In the genomic region with DNA sequence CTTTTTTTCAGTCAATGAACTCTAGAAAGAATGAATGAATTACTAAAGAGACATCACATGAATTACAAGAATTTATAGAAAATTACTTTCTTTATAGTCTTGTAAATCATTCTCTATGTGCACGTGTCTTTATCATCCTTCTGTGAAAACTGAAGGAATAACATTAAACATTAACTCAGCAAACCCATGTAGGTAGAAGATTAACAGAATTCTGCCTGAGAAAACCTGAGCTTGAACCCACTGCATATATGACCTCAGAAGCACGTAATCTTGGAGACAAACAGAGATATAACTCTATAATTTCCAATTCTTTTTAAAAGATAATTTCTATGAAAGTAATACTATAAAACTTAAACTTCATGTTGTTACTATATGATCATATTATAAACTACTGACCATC, we compare ENCODE assay signal across 15 mouse cellular contexts.
"Had no signal": no experiment of that assay in that cellular context is flagged by ENCODE, and none has a peak within 500 bp of the region (broad histone marks: within the 10 kb centered on the region; RNA-seq: fewer than 3 reads in every experiment).

No protein-coding gene starts in this region.

- DNase-seq: lung, adult 2 months; lung, postnatal 36 days; midbrain, embryonic 14.5 days; right cerebral cortex, adult 18-20 months; right cerebral cortex, postnatal 25 days; thymus, adult 18-20 months; thymus, postnatal 14 days had no signal

- H3K9me3 ChIP-seq: hindbrain, embryonic 15.5 days; limb, embryonic 10.5 days; midbrain, embryonic 10.5 days; neural tube, embryonic 15.5 days had no signal

- H3K4me3 ChIP-seq: hindbrain, embryonic 15.5 days; left cerebral cortex, adult 2 months; limb, embryonic 10.5 days; midbrain, embryonic 10.5 days; myocyte; neural tube, embryonic 15.5 days had no signal

- H3K27ac ChIP-seq: hindbrain, embryonic 15.5 days; left cerebral cortex, adult 2 months; limb, embryonic 10.5 days; liver, embryonic 14.5 days; midbrain, embryonic 10.5 days; neural tube, embryonic 15.5 days; stomach, postnatal 0 days had no signal

- H3K9ac ChIP-seq: hindbrain, embryonic 15.5 days; liver, embryonic 14.5 days; neural tube, embryonic 15.5 days had no signal

- H3K36me3 ChIP-seq: hindbrain, embryonic 15.5 days; limb, embryonic 10.5 days; midbrain, embryonic 10.5 days; neural tube, embryonic 15.5 days had no signal

- H3K4me1 ChIP-seq: hindbrain, embryonic 15.5 days; midbrain, embryonic 10.5 days; neural tube, embryonic 15.5 days had no signal

- H3K4me2 ChIP-seq: hindbrain, embryonic 15.5 days; neural tube, embryonic 15.5 days had no signal

- H3K27me3 ChIP-seq: hindbrain, embryonic 15.5 days; neural tube, embryonic 15.5 days had no signal
